Mouse (Mus musculus): ENCODE results near the gene Rnf10. TPM values are rescaled to one million over a fixed set of nuclear protein-coding genes. Genes with fewer than 3 reads are reported as not detected.
A peak's percentile ranks its signal among the peaks of the same experiment; 100 is the strongest.

The Rnf10 gene
- polyA plus RNA-seq, 1 experiment from 2014 or later = 62.6 TPM

- Histone ChIP-seq H3K4me3 (ENCODE audit: low read depth, low read length) (peak overlapping the region; percentile 34), H3K9me3 (ENCODE audit: control insufficient read depth, low read depth, low read length) (no peaks in the 10 kb centered on the region), H3K9ac (replicated peaks; ENCODE audit: low read depth, low read length) (peak overlapping the region; percentile 28), H3K4me2 (replicated peaks; ENCODE audit: low read depth, low read length) (peak overlapping the region; percentile 62), H3K27me3 (ENCODE audit: control insufficient read depth, insufficient read depth, low read length) (no peaks in the 10 kb centered on the region), H3K4me1 (ENCODE audit: control insufficient read depth, insufficient read depth, low read length) (no peaks in the 10 kb centered on the region), H3K27ac (ENCODE audit: low read length) (no peak overlapping the region), H3K36me3 (ENCODE audit: control insufficient read depth, insufficient read depth, low read length) (no peaks in the 10 kb centered on the region)
- ATAC-seq (ENCODE audit: insufficient number of reproducible peaks, insufficient read depth, low FRiP score, low read depth) = 0 out of 2 replicates have a peak, but pooled peaks have one; percentile 18
- 29% methylated on average over 27 of the region's 27 CpGs for WGBS
Measured at GRCm38 (mm10) chr5:115215273-115216185, 57.2 kb downstream of the Rnf10 start.

DNA sequence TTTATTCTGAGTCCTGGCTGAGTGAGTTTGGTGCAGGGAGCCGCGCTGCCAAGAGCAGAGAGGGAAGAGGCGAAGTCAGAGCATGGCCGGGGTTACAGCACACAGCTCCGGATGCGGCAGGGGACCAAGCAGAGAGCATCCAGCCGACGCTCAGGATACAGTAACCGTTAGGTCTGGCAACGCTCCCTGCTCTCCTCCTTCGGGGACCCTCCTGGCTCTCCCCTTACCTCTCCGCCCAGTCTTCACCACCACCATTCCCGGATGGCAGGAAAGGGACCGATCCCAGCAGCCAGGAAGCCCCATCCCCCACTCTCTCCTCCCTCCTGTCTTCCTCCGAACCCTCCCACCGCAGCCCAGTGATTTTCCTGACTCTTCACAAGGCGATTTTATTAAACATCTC, 57.8 kb downstream of the Rnf10 start:
- no peaks in the 10 kb centered on the region for H3K36me3 ChIP-seq (ENCODE audit: control insufficient read depth, insufficient read depth, low read length)
- no peak overlapping the region for H3K27ac ChIP-seq (ENCODE audit: low read length)
- H3K4me3 ChIP-seq (ENCODE audit: low read depth, low read length) = peak overlapping the region; percentile 34
- H3K4me1 ChIP-seq (ENCODE audit: control insufficient read depth, insufficient read depth, low read length) = no peaks in the 10 kb centered on the region
- peak overlapping the region; percentile 62 for H3K4me2 ChIP-seq (replicated peaks; ENCODE audit: low read depth, low read length)
- peak overlapping the region; percentile 28; the same call in 1 of the 2 replicates for H3K9ac ChIP-seq (replicated peaks; ENCODE audit: low read depth, low read length)
- no peaks in the 10 kb centered on the region for H3K27me3 ChIP-seq (ENCODE audit: control insufficient read depth, insufficient read depth, low read length)
- WGBS = under 1% methylated on average over 17 of the region's 17 CpGs
- ATAC-seq (ENCODE audit: insufficient number of reproducible peaks, insufficient read depth, low FRiP score, low read depth) = no peak
- no peaks in the 10 kb centered on the region for H3K9me3 ChIP-seq (ENCODE audit: control insufficient read depth, low read depth, low read length)

DNA sequence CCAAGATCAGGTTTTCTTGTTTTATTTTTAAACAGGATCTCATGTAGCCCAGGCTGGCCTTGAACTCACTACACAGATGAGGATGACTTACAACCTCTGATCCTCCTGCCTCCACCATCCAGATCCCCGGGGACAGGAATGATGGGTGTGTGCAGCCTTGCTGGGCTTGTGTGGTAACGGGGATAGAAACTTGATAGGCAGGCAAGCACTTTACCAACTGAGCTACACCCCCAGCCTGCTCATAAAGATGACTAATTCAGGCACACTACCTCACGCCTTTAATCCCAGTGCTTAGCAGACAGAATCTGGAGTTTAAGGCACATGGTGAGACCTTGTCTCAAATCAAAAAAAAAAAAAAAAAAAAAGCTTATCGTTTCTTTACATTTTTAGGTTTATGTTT, 59.8 kb downstream of the Rnf10 start:
- no peaks in the 10 kb centered on the region for H3K9me3 ChIP-seq (ENCODE audit: control insufficient read depth, low read depth, low read length)
- WGBS = 58% methylated on average over 4 of the region's 4 CpGs
- no peak for ATAC-seq (ENCODE audit: insufficient number of reproducible peaks, insufficient read depth, low FRiP score, low read depth)
- no peaks in the 10 kb centered on the region for H3K27me3 ChIP-seq (ENCODE audit: control insufficient read depth, insufficient read depth, low read length)
- H3K4me1 ChIP-seq (ENCODE audit: control insufficient read depth, insufficient read depth, low read length) = no peaks in the 10 kb centered on the region
- no peak overlapping the region for H3K4me3 ChIP-seq (ENCODE audit: low read depth, low read length)
- no peak overlapping the region for H3K9ac ChIP-seq (replicated peaks; ENCODE audit: low read depth, low read length)
- H3K4me2 ChIP-seq (replicated peaks; ENCODE audit: low read depth, low read length) = no peak overlapping the region
- H3K36me3 ChIP-seq (ENCODE audit: control insufficient read depth, insufficient read depth, low read length) = no peaks in the 10 kb centered on the region
- H3K27ac ChIP-seq (ENCODE audit: low read length) = no peak overlapping the region

GRCm38 (mm10) chr5:115212451-115212850, 60.2 kb downstream of the Rnf10 start:
- Histone ChIP-seq H3K36me3 (ENCODE audit: control insufficient read depth, insufficient read depth, low read length) (no peaks in the 10 kb centered on the region), H3K4me1 (ENCODE audit: control insufficient read depth, insufficient read depth, low read length) (no peaks in the 10 kb centered on the region), H3K9me3 (ENCODE audit: control insufficient read depth, low read depth, low read length) (no peaks in the 10 kb centered on the region), H3K4me2 (replicated peaks; ENCODE audit: low read depth, low read length) (no peak overlapping the region), H3K27me3 (ENCODE audit: control insufficient read depth, insufficient read depth, low read length) (no peaks in the 10 kb centered on the region), H3K4me3 (ENCODE audit: low read depth, low read length) (no peak overlapping the region), H3K9ac (replicated peaks; ENCODE audit: low read depth, low read length) (no peak overlapping the region), H3K27ac (ENCODE audit: low read length) (no peak overlapping the region)
- WGBS = 69% methylated on average over 9 of the region's 9 CpGs
- ATAC-seq (ENCODE audit: insufficient number of reproducible peaks, insufficient read depth, low FRiP score, low read depth) = no peak

DNA sequence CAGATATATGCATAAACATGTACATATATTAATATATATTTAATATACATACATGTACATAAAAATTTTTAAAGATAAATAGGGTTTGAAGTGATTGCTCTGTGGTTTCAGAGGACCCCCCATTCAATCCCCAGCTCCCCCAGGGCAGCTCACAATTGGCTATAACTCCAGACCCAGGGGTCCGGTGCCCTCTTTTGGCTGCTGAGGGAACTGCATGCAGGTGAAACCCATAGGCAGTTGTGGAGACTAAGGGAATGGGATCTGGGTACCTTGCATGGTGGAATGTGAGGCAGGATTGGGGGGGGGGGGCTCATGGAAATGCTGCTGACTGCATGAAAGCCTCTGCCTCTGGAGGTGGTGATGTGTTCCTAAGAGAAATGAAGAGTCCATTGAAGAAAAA, 62.3 kb downstream of the Rnf10 start:
- no peak overlapping the region for H3K4me2 ChIP-seq (replicated peaks; ENCODE audit: low read depth, low read length)
- 8% methylated on average over 1 of the region's 1 CpGs for WGBS
- H3K4me3 ChIP-seq (ENCODE audit: low read depth, low read length) = no peak overlapping the region
- H3K9me3 ChIP-seq (ENCODE audit: control insufficient read depth, low read depth, low read length) = no peaks in the 10 kb centered on the region
- H3K4me1 ChIP-seq (ENCODE audit: control insufficient read depth, insufficient read depth, low read length) = no peaks in the 10 kb centered on the region
- H3K27ac ChIP-seq (ENCODE audit: low read length) = no peak overlapping the region
- H3K36me3 ChIP-seq (ENCODE audit: control insufficient read depth, insufficient read depth, low read length) = no peaks in the 10 kb centered on the region
- no peaks in the 10 kb centered on the region for H3K27me3 ChIP-seq (ENCODE audit: control insufficient read depth, insufficient read depth, low read length)
- ATAC-seq (ENCODE audit: insufficient number of reproducible peaks, insufficient read depth, low FRiP score, low read depth) = no peak
- H3K9ac ChIP-seq (replicated peaks; ENCODE audit: low read depth, low read length) = no peak overlapping the region

DNA sequence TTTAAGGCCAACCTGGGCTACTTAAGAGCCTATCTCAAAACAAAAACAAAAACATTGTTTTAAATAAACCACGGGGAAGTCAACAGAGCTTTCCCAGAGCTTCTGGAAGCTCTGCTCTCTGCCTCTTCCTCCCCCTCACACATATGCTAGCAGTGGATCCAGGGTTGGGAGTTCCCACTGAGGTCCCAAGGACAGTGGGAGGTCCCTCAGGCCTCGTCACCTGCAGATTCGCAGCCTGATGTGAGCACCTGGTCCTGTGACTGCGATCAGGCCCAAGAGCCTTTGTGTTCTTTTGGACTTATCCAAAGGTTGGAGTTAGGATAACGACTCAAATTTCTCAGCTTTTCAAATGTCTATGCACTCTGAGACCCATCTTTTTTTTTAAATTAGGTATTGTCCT, 64.1 kb downstream of the Rnf10 start:
- 53% methylated on average over 5 of the region's 5 CpGs for WGBS
- ATAC-seq (ENCODE audit: insufficient number of reproducible peaks, insufficient read depth, low FRiP score, low read depth) = no peak
- H3K9ac ChIP-seq (replicated peaks; ENCODE audit: low read depth, low read length) = no peak overlapping the region
- no peak overlapping the region for H3K4me2 ChIP-seq (replicated peaks; ENCODE audit: low read depth, low read length)
- H3K9me3 ChIP-seq (ENCODE audit: control insufficient read depth, low read depth, low read length) = no peaks in the 10 kb centered on the region
- H3K27ac ChIP-seq (ENCODE audit: low read length) = no peak overlapping the region
- H3K4me1 ChIP-seq (ENCODE audit: control insufficient read depth, insufficient read depth, low read length) = peaks cover 6% of the 10 kb centered on the region; the same call in 1 of the 2 replicates
- H3K4me3 ChIP-seq (ENCODE audit: low read depth, low read length) = no peak overlapping the region
- H3K36me3 ChIP-seq (ENCODE audit: control insufficient read depth, insufficient read depth, low read length) = no peaks in the 10 kb centered on the region
- H3K27me3 ChIP-seq (ENCODE audit: control insufficient read depth, insufficient read depth, low read length) = no peaks in the 10 kb centered on the region

DNA sequence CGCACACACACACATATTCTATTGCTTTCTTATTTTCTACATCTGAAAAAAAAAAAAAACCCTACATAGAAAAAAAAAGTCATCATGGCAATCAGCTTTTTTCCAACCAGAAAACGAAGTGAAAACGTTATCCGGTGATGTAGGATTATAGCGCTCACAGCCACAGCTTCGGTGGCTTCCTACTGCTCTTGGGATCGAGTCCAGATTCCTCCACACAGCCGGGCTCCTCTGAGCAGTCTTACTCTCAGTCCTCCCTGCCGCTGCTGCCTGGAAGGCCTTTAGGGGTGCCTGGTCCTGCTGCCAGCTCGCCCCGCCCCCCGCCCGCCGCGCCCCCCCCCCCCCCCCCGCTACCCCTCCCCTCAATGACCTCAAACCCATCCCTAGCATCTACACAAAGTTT, 64.8 kb downstream of the Rnf10 start:
- no peak for ATAC-seq (ENCODE audit: insufficient number of reproducible peaks, insufficient read depth, low FRiP score, low read depth)
- Histone ChIP-seq H3K27ac (ENCODE audit: low read length) (no peak overlapping the region), H3K36me3 (ENCODE audit: control insufficient read depth, insufficient read depth, low read length) (no peaks in the 10 kb centered on the region), H3K27me3 (ENCODE audit: control insufficient read depth, insufficient read depth, low read length) (no peaks in the 10 kb centered on the region), H3K9ac (replicated peaks; ENCODE audit: low read depth, low read length) (no peak overlapping the region), H3K9me3 (ENCODE audit: control insufficient read depth, low read depth, low read length) (no peaks in the 10 kb centered on the region), H3K4me1 (ENCODE audit: control insufficient read depth, insufficient read depth, low read length) (peaks cover 6% of the 10 kb centered on the region; the same call in 1 of the 2 replicates), H3K4me2 (replicated peaks; ENCODE audit: low read depth, low read length) (no peak overlapping the region), H3K4me3 (ENCODE audit: low read depth, low read length) (no peak overlapping the region)
- 13% methylated on average over 10 of the region's 16 CpGs for WGBS

GRCm38 (mm10) chr5:115207244-115207643, 65.5 kb downstream of the Rnf10 start:
- Histone ChIP-seq H3K36me3 (ENCODE audit: control insufficient read depth, insufficient read depth, low read length) (no peaks in the 10 kb centered on the region), H3K4me3 (ENCODE audit: low read depth, low read length) (no peak overlapping the region)
- WGBS = 55% methylated on average over 5 of the region's 5 CpGs

More at GRCm38 (mm10) chr5:115207244-115207643, 65.5 kb downstream of the Rnf10 start:
- H3K27ac ChIP-seq (ENCODE audit: low read length) = no peak overlapping the region
- H3K9ac ChIP-seq (replicated peaks; ENCODE audit: low read depth, low read length) = no peak overlapping the region
- peaks cover 6% of the 10 kb centered on the region; the same call in 1 of the 2 replicates for H3K4me1 ChIP-seq (ENCODE audit: control insufficient read depth, insufficient read depth, low read length)
- H3K4me2 ChIP-seq (replicated peaks; ENCODE audit: low read depth, low read length) = no peak overlapping the region
- ATAC-seq (ENCODE audit: insufficient number of reproducible peaks, insufficient read depth, low FRiP score, low read depth) = no peak
- H3K9me3 ChIP-seq (ENCODE audit: control insufficient read depth, low read depth, low read length) = no peaks in the 10 kb centered on the region
- H3K27me3 ChIP-seq (ENCODE audit: control insufficient read depth, insufficient read depth, low read length) = no peaks in the 10 kb centered on the region

Measured in stomach, embryonic 14.5 days (tissue).